Mouse (Mus musculus) cerebellum, postnatal 25 days (tissue): ENCODE data around the gene Ranbp6.

Source experiments
- DNase-seq, 2 experiments: peaks; one replicate each; pipeline ENCODE4 v3.0.0; 2021; ENCODE audit warnings: mixed read lengths in 2 of 2

Gene Ranbp6

DNA sequence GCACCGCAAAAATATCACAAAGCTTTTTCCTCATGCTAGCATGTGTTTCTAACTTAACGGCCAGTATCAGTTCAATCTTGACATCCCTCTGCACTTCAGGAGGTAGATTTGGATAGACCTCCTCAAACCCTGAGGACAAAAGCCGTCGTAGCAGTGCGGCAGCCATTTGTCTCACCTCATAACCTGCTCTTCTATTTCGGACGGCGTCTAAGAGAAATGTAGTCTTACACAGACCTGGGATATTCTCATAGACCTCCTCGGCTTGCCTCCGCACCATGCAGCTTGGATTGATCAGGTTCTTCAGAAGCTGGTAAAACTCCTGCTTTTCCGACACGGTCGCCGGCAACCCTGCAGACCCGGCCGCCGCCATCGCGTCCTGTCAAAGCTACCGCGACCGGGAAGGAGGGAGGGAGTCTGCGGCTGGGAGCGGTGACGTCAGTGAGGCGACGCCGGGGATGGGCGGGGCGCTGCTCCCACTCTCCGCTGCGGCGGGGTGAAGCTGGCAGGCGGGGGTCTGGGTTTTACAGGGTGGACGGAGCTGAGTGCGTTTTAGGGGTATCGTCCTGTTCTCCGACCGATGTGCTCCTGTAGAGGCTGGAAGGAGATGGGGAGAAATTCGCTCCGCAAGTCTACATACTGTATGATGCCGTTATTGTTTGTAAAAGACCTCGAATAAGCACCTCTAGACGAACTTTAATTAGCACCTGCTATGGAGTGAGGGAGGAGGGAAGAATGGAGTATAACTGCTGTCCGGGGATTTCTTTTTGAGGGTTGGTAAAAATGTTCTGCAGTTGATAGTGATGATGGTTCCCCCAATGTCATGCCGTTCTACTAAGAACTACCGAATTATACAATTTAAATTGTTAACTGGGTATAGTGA lies at the start of gene Ranbp6:
Ranbp6 (minus strand) TSS at position 394 of the 880 bp plus-strand sequence.
- DNase-seq, result peak; percentile 96 to 98

DNA sequence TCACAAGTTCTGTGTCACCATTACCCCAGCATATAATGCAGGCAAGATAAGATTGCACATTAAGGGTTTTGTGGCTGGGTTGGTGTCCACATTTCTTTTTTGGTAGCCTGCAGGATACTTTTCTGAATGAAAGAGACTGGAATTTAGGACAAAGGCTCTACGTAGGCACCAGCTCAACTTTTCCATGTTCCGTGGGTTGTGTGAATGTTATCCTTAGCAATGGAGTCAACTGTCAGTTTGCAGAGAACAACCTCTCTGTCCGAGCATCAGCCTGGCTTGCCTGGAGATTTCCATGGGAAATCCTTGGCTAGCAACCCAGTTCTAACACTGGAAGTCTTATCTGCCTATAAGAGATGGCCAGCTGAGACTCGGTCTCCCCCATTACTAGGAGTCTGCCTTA lies 48.0 kb upstream of the Ranbp6 start:
- no peak for DNase-seq

DNA sequence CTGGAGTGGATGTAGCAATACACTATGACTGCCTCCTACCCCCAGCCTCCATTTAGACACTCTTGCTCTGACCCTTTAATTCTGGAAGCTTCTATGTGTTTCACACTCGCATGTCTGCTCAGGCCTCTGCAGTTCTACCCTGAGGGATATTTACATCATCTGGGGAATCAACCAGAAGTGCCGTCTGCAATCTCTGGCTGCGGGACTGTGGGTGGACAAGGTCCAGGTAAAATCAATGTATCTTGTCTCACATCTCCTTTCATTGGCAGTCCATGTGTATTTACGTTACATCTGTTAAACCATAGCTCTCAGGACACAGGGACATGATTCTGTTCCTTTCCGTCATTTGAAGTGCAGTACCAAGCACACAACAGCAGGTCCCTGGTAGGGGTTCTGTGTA lies 44.5 kb upstream of the Ranbp6 start:
- DNase-seq, result no peak

DNA sequence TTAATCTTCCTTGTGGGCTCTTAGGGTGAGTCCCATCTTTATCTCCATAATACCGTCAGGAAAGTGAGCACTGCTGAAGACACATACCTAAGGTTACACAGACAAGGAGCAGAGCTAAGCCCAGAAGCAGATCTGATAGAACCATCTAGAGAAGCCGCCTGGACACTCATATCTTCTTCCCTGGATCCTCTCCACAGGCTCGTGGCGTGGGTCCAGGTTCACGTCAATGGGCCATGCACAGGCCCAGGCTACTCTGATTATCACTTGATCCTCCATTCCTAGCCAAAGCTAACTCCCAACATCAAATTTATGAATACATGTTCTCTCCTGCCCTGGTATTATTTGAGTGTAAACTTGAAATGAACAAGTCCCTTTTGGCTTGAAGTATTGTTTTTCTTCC lies 40.9 kb upstream of the Ranbp6 start:
- DNase-seq, result peak in 1 of 2 experiments; percentile 10

DNA sequence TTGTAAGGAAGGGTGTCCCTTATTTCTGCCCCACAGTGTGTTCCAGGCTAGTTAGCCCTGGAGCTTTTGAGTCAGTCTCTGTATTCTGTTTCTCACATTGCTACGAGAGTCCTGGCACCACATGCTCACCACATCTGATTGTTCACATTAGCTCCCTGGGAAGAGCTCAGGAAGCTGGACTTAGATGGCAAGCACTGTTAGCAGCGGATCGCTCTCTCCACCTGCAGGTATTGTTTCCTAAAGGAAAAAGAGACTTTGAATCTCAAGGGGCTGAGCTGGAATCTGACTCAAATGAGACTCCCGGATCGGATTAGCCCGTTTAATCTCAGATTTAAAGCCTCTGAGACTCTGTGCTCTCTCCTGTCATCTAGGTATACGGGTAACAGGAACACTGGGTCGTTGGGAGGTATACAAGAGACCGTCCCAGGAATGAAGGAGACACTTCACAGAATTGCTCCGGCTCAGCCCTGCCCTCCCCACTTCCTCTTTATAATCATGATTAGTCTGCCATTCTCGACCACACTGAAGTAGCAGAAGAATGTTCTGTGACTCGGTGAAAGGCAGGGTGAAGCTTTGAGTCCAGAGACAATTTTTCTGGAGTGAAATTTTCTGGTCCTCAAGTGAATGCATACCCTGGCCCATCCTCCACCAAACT lies 38.4 kb upstream of the Ranbp6 start:
- no peak for DNase-seq

- DNase-seq, result no peak
Measured at GRCm38 (mm10) chr19:29849924-29850551, 37.3 kb upstream of the Ranbp6 start.

DNA sequence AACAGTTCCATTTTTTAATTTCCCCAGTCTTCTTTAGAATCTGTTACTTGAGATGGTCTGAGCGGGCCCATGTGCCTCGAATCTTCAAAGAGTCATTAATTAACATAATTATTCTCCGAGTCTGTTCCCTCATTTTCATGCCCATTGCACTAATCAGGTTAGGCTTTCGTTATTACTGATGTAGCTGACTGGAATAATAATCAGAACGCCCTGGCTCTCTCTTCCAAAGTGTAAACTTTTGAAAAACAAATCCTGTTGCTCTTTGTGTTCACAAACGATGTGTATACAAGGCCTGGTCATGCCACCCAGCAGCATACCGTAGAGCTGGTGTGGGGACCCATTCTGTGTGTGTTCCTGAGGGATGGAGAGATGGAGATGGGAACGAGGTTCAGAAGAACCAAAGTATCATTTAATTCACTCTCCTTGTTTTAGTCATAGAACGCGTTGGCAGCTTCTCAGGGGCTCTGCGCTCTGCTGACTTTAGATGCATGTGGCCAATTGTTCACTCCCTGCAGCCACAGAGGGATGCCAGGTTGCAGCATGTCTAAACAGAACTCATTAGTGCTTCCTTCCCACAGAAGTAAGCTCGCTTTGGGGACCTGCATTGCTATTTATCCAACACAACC lies 31.4 kb upstream of the Ranbp6 start:
- peak in 1 of 2 experiments; percentile 8 for DNase-seq

DNA sequence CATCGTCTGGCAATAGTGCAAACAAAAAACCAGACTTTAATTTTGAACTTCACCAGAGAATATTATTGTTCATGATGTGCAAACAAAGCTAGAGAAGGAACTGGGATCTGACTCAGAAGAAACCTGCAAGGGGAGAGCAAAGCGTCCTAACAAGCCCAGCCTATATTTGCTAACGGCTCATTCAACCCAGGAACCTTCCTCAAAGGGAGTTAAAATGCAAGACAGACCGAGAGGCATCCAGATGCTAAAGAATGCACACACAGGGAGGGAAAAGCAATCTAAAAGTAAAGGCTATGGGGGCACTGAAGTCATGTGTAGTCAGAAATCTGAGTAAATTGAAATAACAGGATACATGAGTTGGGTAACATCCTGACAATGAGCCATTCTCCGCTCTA lies 30.9 kb upstream of the Ranbp6 start:
- DNase-seq, result no peak

DNA sequence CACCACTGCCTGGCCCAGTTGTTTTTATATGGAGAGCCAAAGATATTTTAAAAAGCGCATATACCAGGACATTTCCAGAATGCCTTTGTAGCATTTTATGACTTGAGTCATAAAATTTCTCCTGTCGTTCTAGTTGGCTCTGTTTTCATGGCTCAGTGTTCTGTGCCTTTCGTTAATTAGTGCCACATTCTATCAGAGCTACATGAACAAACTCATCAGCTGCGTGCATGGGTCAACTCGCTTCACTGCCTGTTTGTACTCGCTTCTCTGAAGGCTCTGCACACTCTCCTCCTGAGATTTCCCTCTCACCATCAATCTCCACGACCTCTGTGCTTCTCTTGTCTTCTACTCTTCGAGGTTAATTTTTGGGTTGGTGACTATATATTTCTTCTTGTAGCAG lies 30.2 kb upstream of the Ranbp6 start:
- DNase-seq, result no peak

GRCm38 (mm10) chr19:29840642-29841041 lies 27.9 kb upstream of the Ranbp6 start:
- no peak for DNase-seq

GRCm38 (mm10) chr19:29838636-29839135 lies 25.9 kb upstream of the Ranbp6 start:
- DNase-seq, result no peak

GRCm38 (mm10) chr19:29838171-29838570 lies 25.4 kb upstream of the Ranbp6 start:
- DNase-seq, result no peak

- no peak for DNase-seq
Measured at GRCm38 (mm10) chr19:29835364-29836034, 22.7 kb upstream of the Ranbp6 start.

DNA sequence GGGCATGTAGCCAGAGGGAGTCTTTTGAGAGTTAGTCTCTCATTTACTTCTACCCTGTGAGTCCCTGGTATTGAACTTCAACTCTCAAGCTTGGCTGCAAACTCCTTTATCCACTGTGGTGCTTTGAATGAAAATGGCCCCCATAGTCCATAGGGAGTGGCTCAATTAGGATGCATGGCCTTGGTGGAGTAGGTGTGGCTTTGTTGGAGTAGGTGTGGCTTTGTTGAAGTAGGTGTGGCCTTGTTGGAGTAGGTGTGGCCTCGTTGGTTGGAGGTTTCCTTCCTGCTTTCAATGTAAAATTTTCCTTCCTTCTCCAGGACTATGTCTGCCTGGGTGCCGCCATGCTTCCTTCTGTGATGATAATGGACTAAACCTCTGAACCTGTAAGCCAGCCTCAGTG lies 18.1 kb upstream of the Ranbp6 start:
- DNase-seq, result no peak

GRCm38 (mm10) chr19:29828558-29828957 lies 15.8 kb upstream of the Ranbp6 start:
- no peak for DNase-seq

DNA sequence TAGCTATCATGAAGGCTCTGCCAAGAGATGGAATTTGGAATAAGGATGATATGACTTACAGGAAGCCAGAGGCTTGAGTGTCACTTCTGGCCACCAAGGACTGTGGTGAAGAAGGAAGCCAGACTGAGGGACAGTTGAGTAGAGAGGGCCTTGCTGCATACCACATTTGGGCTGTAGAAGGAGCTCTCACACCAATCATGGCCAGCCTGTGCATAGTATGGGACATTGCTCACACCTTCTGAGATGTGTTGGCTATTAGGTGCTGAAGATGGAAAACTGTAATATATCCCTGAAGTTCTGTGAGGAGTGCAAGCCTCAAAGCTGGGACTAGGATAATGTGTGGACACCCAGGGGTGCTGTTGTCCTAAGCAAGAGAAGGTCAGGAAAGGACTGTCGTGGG lies 13.9 kb upstream of the Ranbp6 start:
- DNase-seq, result peak in 1 of 2 experiments; percentile 13

DNA sequence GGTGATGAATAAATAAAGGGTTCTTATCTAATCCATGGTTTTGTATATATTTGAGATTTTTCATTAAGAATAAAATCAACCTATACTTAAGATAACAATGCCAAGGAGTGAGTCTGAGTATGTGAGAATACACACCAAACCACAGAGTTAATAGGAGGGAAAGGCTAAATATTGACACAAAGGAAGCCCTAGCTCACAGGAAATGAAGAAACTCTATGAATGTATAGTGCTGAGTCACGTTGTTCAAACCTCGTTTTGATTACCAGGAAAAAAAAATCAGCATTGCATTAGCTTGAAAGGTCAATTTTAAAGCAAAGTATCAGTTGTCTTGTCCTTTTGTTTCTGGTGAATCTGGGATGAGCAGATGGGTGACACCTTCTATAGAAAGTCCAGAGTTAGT lies 12.2 kb upstream of the Ranbp6 start:
- no peak for DNase-seq

DNA sequence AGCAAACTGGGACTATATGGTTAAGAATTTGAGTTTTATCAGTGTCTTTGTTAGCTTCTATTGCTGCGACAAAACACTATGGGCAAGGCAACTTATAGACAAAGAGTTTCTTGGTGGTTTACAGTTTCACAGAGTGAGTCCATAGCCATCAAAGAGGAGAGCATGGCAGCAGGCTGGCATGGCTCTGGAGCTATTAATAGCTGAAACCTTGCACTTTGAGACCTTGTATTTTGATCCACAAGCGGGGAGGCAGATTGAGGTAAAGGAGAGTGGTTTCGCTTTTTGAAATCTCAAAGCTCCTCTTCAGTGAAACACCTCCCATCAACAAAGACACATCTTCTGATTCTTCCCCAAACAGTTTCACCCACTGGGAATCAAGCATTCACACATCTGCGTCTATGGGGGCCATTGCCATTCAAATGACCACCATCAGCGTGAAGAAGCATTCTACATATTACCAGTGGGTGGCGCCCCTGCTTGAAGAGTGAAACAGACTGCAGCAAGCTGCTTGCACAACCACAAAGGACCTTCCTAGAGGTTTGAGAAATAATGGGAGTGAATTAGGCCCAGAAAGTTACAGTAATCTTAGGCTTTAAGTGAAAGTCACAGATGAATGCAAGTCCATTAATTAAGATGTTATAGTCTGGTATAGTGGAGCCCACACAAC lies 11.4 kb upstream of the Ranbp6 start:
- DNase-seq, result peak in 1 of 2 experiments; percentile 46

DNA sequence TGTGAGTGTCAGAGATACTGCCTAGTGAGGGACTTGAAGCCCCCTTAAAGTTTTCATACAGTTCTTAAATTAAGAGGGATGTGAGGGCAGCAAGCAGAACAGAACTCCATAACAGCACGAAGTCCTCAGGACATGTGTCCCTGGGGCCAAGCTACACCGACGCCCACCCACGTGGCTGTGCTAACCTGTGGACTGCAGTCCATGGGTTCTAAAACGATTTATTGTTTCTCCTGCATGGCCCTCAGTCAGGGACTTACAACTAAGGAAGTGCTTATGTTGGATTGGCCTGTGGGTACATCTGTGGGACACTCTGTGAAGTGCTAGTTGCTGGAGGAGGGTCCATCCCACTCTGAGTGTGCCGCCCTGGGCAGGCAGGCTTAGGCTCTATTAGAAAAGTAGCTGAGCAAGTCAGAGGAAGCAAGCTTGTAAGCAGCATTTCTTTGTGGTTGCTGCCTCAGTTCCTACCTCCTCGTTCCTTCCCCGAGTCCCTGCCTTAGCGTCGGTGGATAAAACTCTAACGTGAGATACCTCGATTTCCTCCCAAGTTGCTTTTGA lies 10.8 kb upstream of the Ranbp6 start:
- DNase-seq, result no peak

GRCm38 (mm10) chr19:29820966-29821365 lies 8.2 kb upstream of the Ranbp6 start:
- peak in 1 of 2 experiments; percentile 54 for DNase-seq

- DNase-seq, result no peak
Measured at GRCm38 (mm10) chr19:29810022-29810421, 2.8 kb downstream of the Ranbp6 start.
